Mouse (Mus musculus): ENCODE measurements around the gene D630003M21Rik.

DNA sequence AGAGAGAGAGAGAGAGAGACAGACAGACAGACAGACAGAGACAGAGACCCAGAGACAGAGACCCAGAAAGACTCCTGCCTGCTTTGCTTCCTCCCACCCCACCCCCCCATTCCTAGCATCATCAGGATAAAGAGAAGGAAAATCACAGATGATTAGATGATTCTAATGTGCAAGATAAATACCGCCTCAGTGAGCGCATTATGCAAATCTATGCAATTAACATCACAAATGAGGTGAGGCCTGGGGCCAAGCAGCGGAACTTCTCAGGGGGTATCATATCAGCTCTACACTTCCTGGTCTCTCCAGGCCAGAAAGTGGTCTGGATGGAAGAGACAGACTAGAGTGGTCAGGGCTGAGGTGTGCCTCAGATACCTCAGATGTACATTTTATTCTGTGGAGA is 51.4 kb downstream of the D630003M21Rik start:
- no peak for TF ChIP-seq CTCF (IDR thresholded peaks at IDR 0.05; ENCODE audit: low read depth, low read length)
- TF ChIP-seq EP300 (IDR thresholded peaks at IDR 0.05; ENCODE audit: insufficient read depth, low read depth, low read length): 0 out of 2 replicates have a peak, but pooled peaks have one; percentile 11
- TF ChIP-seq POLR2A (IDR thresholded peaks at IDR 0.05; ENCODE audit: insufficient read depth, low read length): no peak

Measured in ES-Bruce4 (cell line).